Comparison of ENCODE assay signal across 28 mouse cellular contexts in the genomic region with DNA sequence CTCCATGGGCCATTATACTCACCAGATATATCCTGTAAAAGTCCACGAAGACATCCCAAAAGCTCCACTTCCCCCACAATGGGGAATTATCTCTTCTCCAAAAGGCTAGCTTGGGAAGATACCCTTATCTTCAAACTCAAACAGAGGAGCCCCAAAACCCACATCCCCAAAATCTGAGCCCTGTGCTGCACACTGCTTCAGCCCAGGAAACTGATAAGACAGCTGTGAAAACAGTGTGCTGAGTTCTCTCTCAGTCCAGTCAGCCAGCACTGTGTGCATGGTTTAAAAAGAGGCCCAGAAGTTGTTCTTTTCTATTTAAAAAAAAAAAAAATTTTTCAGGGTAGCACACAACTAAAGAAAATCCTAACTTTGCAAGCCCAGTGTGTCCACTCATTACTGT. TPM values are rescaled to one million over a fixed set of nuclear protein-coding genes. Genes with fewer than 3 reads are reported as not detected.
DNase-seq lines count a peak whose midpoint lies in the region; ATAC-seq lines count a peak whose summit lies in the region.
"Had no signal": no experiment of that assay in that cellular context is flagged by ENCODE, and none has a peak within 500 bp of the region (broad histone marks: within the 10 kb centered on the region; RNA-seq: fewer than 3 reads in every experiment).

No protein-coding gene starts in this region.

- WGBS in heart, embryonic 12.5 days: 18% methylated on average over 1 of the region's 1 CpGs
- WGBS in neural tube, embryonic 13.5 days: 53% methylated on average over 1 of the region's 1 CpGs
- WGBS in neural tube, embryonic 15.5 days: 35% methylated on average over 1 of the region's 1 CpGs

- no peaks in the 10 kb centered on the region for H3K27me3 ChIP-seq in heart, embryonic 12.5 days (replicated peaks)
- H3K27me3 ChIP-seq in neural tube, embryonic 13.5 days: no peaks in the 10 kb centered on the region
- no peaks in the 10 kb centered on the region for H3K27me3 ChIP-seq in neural tube, embryonic 15.5 days (replicated peaks)
- H3K27me3 ChIP-seq: forebrain, embryonic 13.5 days; Patski had no signal

- H3K27ac ChIP-seq in heart, embryonic 12.5 days (ENCODE audit: poor library complexity, severe bottlenecking): peak overlapping the region; percentile 40; the same call in 1 of the 2 replicates
- 0 out of 2 replicates have a peak overlapping the region, but pooled peaks have one; percentile 9 for H3K27ac ChIP-seq in neural tube, embryonic 13.5 days (replicated peaks)
- no peak overlapping the region for H3K27ac ChIP-seq in neural tube, embryonic 15.5 days (replicated peaks)
- H3K27ac ChIP-seq: forebrain, embryonic 10.5 days; forebrain, embryonic 13.5 days; heart, adult 2 months; heart, embryonic 10.5 days; hindbrain, embryonic 14.5 days; hindbrain, postnatal 0 days had no signal

- no peak overlapping the region for H3K4me2 ChIP-seq in heart, embryonic 12.5 days
- H3K4me2 ChIP-seq in neural tube, embryonic 13.5 days: no peak overlapping the region
- H3K4me2 ChIP-seq in neural tube, embryonic 15.5 days: no peak overlapping the region
- H3K4me2 ChIP-seq: forebrain, embryonic 13.5 days; hindbrain, embryonic 14.5 days had no signal

- peaks cover 32% of the 10 kb centered on the region for H3K4me1 ChIP-seq in heart, embryonic 12.5 days (replicated peaks)
- peaks cover 24% of the 10 kb centered on the region for H3K4me1 ChIP-seq in neural tube, embryonic 13.5 days (replicated peaks)
- H3K4me1 ChIP-seq in neural tube, embryonic 15.5 days: peaks cover 13% of the 10 kb centered on the region
- H3K4me1 ChIP-seq: forebrain, embryonic 13.5 days had no signal

- no peak overlapping the region for H3K9ac ChIP-seq in heart, embryonic 12.5 days
- no peak overlapping the region for H3K9ac ChIP-seq in neural tube, embryonic 13.5 days
- H3K9ac ChIP-seq in neural tube, embryonic 15.5 days (replicated peaks): no peak overlapping the region
- H3K9ac ChIP-seq: forebrain, embryonic 13.5 days; hindbrain, embryonic 14.5 days had no signal

- H3K4me3 ChIP-seq in heart, embryonic 12.5 days: no peak overlapping the region
- no peak overlapping the region for H3K4me3 ChIP-seq in neural tube, embryonic 13.5 days
- H3K4me3 ChIP-seq in neural tube, embryonic 15.5 days (replicated peaks): no peak overlapping the region
- H3K4me3 ChIP-seq: forebrain, embryonic 10.5 days; forebrain, embryonic 13.5 days; heart, adult 2 months; heart, embryonic 10.5 days had no signal

- no peak for ATAC-seq in heart, embryonic 12.5 days (ENCODE audit: insufficient number of reproducible peaks, low FRiP score)
- no peak for ATAC-seq in neural tube, embryonic 13.5 days (ENCODE audit: low read depth)
- no peak for ATAC-seq in neural tube, embryonic 15.5 days (ENCODE audit: low FRiP score)
- 0 out of 2 replicates have a peak, but pooled peaks have one; percentile 45 for ATAC-seq in common myeloid progenitor, adult 5-6 weeks (replicated peaks; ENCODE audit: low read depth, poor library complexity, severe bottlenecking)
- ATAC-seq: CD4-positive, CD25-positive, alpha-beta regulatory T cell, adult 4 months; forebrain, embryonic 13.5 days; forebrain, embryonic 16.5 days; hindbrain, postnatal 0 days; inflammation-experienced regulatory T-cells, adult 6 months; intestine, embryonic 16.5 days; Patski had no signal

- H3K36me3 ChIP-seq in heart, embryonic 12.5 days: no peaks in the 10 kb centered on the region
- no peaks in the 10 kb centered on the region for H3K36me3 ChIP-seq in neural tube, embryonic 13.5 days
- no peaks in the 10 kb centered on the region for H3K36me3 ChIP-seq in neural tube, embryonic 15.5 days
- H3K36me3 ChIP-seq: forebrain, embryonic 10.5 days; heart, embryonic 10.5 days had no signal

- H3K9me3 ChIP-seq in heart, embryonic 12.5 days (replicated peaks): no peaks in the 10 kb centered on the region
- no peaks in the 10 kb centered on the region for H3K9me3 ChIP-seq in neural tube, embryonic 13.5 days
- no peaks in the 10 kb centered on the region for H3K9me3 ChIP-seq in neural tube, embryonic 15.5 days (replicated peaks)
- H3K9me3 ChIP-seq: forebrain, embryonic 10.5 days; forebrain, embryonic 13.5 days; heart, embryonic 10.5 days had no signal

- intact Hi-C loops in heart, postnatal 10 days (cut with DNase I): no loop called here

- DNase-seq in heart, postnatal 10 days: no peak
- no peak for DNase-seq in kidney, postnatal 4 days
- DNase-seq in T-cell, adult 2 months (ENCODE audit: low spot score): no peak
- DNase-seq: adrenal gland, adult 8-10 months; adrenal gland, postnatal 25 days; B cell, adult 2 months; cerebellum, adult 11-12 months; cerebellum, adult 8-10 months; cerebellum, postnatal 10 days; cerebellum, postnatal 36 days; gastrocnemius, postnatal 10 days; gastrocnemius, postnatal 36 days; heart, postnatal 36 days had no signal

RNA-seq across cellular contexts. Expression of a gene that starts 47.7 kb away (rescaled TPM):
- polyA plus RNA-seq in heart, embryonic 12.5 days (2016; fragmentation: Nextera tagmentation; extraction: Ambion mirVana): 24.4 and 26.1 TPM in 2 replicates
- 10 to 100 TPM; 34.6 to 35.5 TPM for total RNA-seq in heart, postnatal 10 days (2021)
- polyA plus RNA-seq in neural tube, embryonic 13.5 days (2015; fragmentation: Nextera tagmentation; extraction: Ambion mirVana): 33.8 and 34.9 TPM in 2 replicates
- 43.4 and 46.7 TPM in 2 replicates for polyA plus RNA-seq in neural tube, embryonic 15.5 days (2015; fragmentation: Nextera tagmentation; extraction: Ambion mirVana)
- total RNA-seq in common myeloid progenitor, adult 5-6 weeks (2017): 1.4 and 2.0 TPM in 2 replicates
